In genomic region chr17:26043249-26043636, GRCm38 (mm10) we compare ENCODE assay signal across 8 mouse cellular contexts. TPM values are rescaled to one million over a fixed set of nuclear protein-coding genes. Genes with fewer than 3 reads are reported as not detected.
DNase-seq lines count a peak whose midpoint lies in the region; ATAC-seq and TF ChIP-seq lines count a peak whose summit lies in the region.

No protein-coding gene starts in this region.

- H3K9me3 ChIP-seq in forebrain, postnatal 0 days (ENCODE audit: low read length): no peaks in the 10 kb centered on the region
- no peaks in the 10 kb centered on the region for H3K9me3 ChIP-seq in midbrain, embryonic 15.5 days

- intact Hi-C loops in heart, postnatal 36 days (cut with DNase I): no loop called here

- peaks cover 10% of the 10 kb centered on the region; the same call in 1 of the 2 replicates for H3K4me1 ChIP-seq in forebrain, postnatal 0 days (ENCODE audit: insufficient read depth)
- peaks cover 39% of the 10 kb centered on the region; the same call in 1 of the 2 replicates for H3K4me1 ChIP-seq in midbrain, embryonic 15.5 days

- ATAC-seq in forebrain, postnatal 0 days: peak; percentile 88
- peak; percentile 70 for ATAC-seq in midbrain, embryonic 15.5 days (replicated peaks)

- no peaks in the 10 kb centered on the region for H3K27me3 ChIP-seq in forebrain, postnatal 0 days (ENCODE audit: insufficient read depth, low read length)
- no peaks in the 10 kb centered on the region for H3K27me3 ChIP-seq in midbrain, embryonic 15.5 days (replicated peaks)

- peak overlapping the region; percentile 87 for H3K27ac ChIP-seq in forebrain, postnatal 0 days (ENCODE audit: low read depth, low read length)
- peak overlapping the region; percentile 78 for H3K27ac ChIP-seq in midbrain, embryonic 15.5 days

- peak; percentile 37 for TF ChIP-seq CTCF in forebrain, postnatal 0 days (IDR thresholded peaks at IDR 0.05; ENCODE audit: low read depth)

- H3K4me3 ChIP-seq in forebrain, postnatal 0 days (ENCODE audit: low read depth, low read length): no peak overlapping the region
- no peak overlapping the region for H3K4me3 ChIP-seq in midbrain, embryonic 15.5 days

- peak; percentile 44 to 63 for DNase-seq in urinary bladder, postnatal 4 days (ENCODE audit: low spot score in 2 of 2)
- DNase-seq in urinary bladder, adult 2 months (ENCODE audit: low spot score): no peak
- DNase-seq in forebrain, postnatal 0 days: peak; percentile 81
- peak; percentile 68 to 72 for DNase-seq in heart, postnatal 36 days
- DNase-seq in layer of hippocampus, postnatal 36 days: peak; percentile 81 to 84
- DNase-seq in natural killer cell, adult 2 months (ENCODE audit: low spot score in 2 of 2): no peak
- no peak for DNase-seq in urinary bladder, adult 18-20 months (ENCODE audit: low spot score in 2 of 2)

- peak overlapping the region; percentile 21; the same call in 1 of the 2 replicates for H3K4me2 ChIP-seq in forebrain, postnatal 0 days (ENCODE audit: low read depth)
- H3K4me2 ChIP-seq in midbrain, embryonic 15.5 days: no peak overlapping the region

- no peaks in the 10 kb centered on the region for H3K36me3 ChIP-seq in forebrain, postnatal 0 days (ENCODE audit: insufficient read depth)
- H3K36me3 ChIP-seq in midbrain, embryonic 15.5 days (replicated peaks): no peaks in the 10 kb centered on the region

- peak overlapping the region; percentile 33 for H3K9ac ChIP-seq in forebrain, postnatal 0 days
- H3K9ac ChIP-seq in midbrain, embryonic 15.5 days: no peak overlapping the region

- WGBS in forebrain, postnatal 0 days: 22% methylated on average over 5 of the region's 5 CpGs
- WGBS in midbrain, embryonic 15.5 days: 50% methylated on average over 5 of the region's 5 CpGs

RNA-seq across cellular contexts. Expression of gene Rab11fip3, which starts 26.1 kb away (rescaled TPM):
- 21.2 and 28.6 TPM in 2 replicates for polyA plus RNA-seq in urinary bladder, adult 2 months (2012; rRNA removed)
- 21.5 and 30.0 TPM in 2 replicates for total RNA-seq in forebrain, postnatal 0 days (2014; rRNA removed)
- polyA plus RNA-seq in forebrain, postnatal 0 days (2015; fragmentation: Nextera tagmentation; extraction: Ambion mirVana): 11.6 and 15.4 TPM in 2 replicates
- total RNA-seq in heart, postnatal 36 days (2021): 10 to 100 TPM; 29.2 to 29.7 TPM
- 100 to 1,000 TPM in 1 of 2 experiments, 10 to 100 TPM in 1; 99.5 to 112 TPM for total RNA-seq in layer of hippocampus, postnatal 36 days (2021)
- 32.2 and 32.6 TPM in 2 replicates for polyA plus RNA-seq in midbrain, embryonic 15.5 days (2015; fragmentation: Nextera tagmentation; extraction: Ambion mirVana)

RNA-seq across cellular contexts. Expression of gene Decr2, which starts 46.9 kb away (rescaled TPM):
- 81.4 and 105 TPM in 2 replicates for polyA plus RNA-seq in urinary bladder, adult 2 months (2012; rRNA removed)
- total RNA-seq in forebrain, postnatal 0 days (2014; rRNA removed): 32.7 and 41.1 TPM in 2 replicates
- polyA plus RNA-seq in forebrain, postnatal 0 days (2015; fragmentation: Nextera tagmentation; extraction: Ambion mirVana): 29.5 and 35.3 TPM in 2 replicates
- total RNA-seq in heart, postnatal 36 days (2021): 10 to 100 TPM; 10.2 to 11.2 TPM
- 10 to 100 TPM; 25.5 to 26.5 TPM for total RNA-seq in layer of hippocampus, postnatal 36 days (2021)
- polyA plus RNA-seq in midbrain, embryonic 15.5 days (2015; fragmentation: Nextera tagmentation; extraction: Ambion mirVana): 34.2 and 36.3 TPM in 2 replicates

RNA-seq across cellular contexts. Expression of gene Nme4, which starts 52.2 kb away (rescaled TPM):
- polyA plus RNA-seq in urinary bladder, adult 2 months (2012; rRNA removed): 13.9 and 20.6 TPM in 2 replicates
- total RNA-seq in forebrain, postnatal 0 days (2014; rRNA removed): 9.5 and 16.0 TPM in 2 replicates
- polyA plus RNA-seq in forebrain, postnatal 0 days (2015; fragmentation: Nextera tagmentation; extraction: Ambion mirVana): 11.4 and 12.9 TPM in 2 replicates
- total RNA-seq in heart, postnatal 36 days (2021): 1 to 10 TPM; 2.8 to 3.5 TPM
- 1 to 10 TPM; 4.6 to 5.0 TPM for total RNA-seq in layer of hippocampus, postnatal 36 days (2021)
- polyA plus RNA-seq in midbrain, embryonic 15.5 days (2015; fragmentation: Nextera tagmentation; extraction: Ambion mirVana): 24.7 and 25.1 TPM in 2 replicates

RNA-seq across cellular contexts. Expression of gene Capn15, which starts 57.6 kb away (rescaled TPM):
- polyA plus RNA-seq in urinary bladder, adult 2 months (2012; rRNA removed): 30.1 and 32.4 TPM in 2 replicates
- total RNA-seq in forebrain, postnatal 0 days (2014; rRNA removed): 24.7 and 24.9 TPM in 2 replicates
- polyA plus RNA-seq in forebrain, postnatal 0 days (2015; fragmentation: Nextera tagmentation; extraction: Ambion mirVana): 11.4 and 15.2 TPM in 2 replicates
- total RNA-seq in heart, postnatal 36 days (2021): 1 to 10 TPM; 7.2 TPM
- 10 to 100 TPM; 52.5 to 60.2 TPM for total RNA-seq in layer of hippocampus, postnatal 36 days (2021)
- polyA plus RNA-seq in midbrain, embryonic 15.5 days (2015; fragmentation: Nextera tagmentation; extraction: Ambion mirVana): 22.2 and 23.8 TPM in 2 replicates

Comparison
In these comparisons a context has a peak if more than half of its experiments do, and no peak if none do; other contexts are left out.
1. DNase-seq: peak in urinary bladder, postnatal 4 days (2 of 2), forebrain, postnatal 0 days (single experiment), heart, postnatal 36 days (2 of 2) and layer of hippocampus, postnatal 36 days (2 of 2); none in urinary bladder, adult 2 months (single experiment), natural killer cell, adult 2 months (0 of 2) and urinary bladder, adult 18-20 months (0 of 2).